Mouse (Mus musculus) heart, postnatal 0 days (tissue): ENCODE measurements at regions not wholly inside any gene's neighbourhood (a gene's known extent, or its start where the extent isn't known, plus 50 kb on each side); places are given as distances from the start of the nearest gene placed in this dataset.

Experiments
- ATAC-seq: fragments of 200-750 bp; cut with Nextera tagmentation; 2 replicates; pipeline ENCODE4 v1.8.0; 2017; ENCODE audit warnings: low read depth, moderate number of reproducible peaks, moderate library complexity; ENCODE audit not compliant: insufficient read depth
- DNase-seq: peaks from one replicate; pipeline ENCODE4 v3.0.0-alpha.2; 2016; ENCODE audit warnings: low spot score
- H3K27ac ChIP-seq: fragments of 300-500 bp; sonication (generic); 2 replicates; pipeline ENCODE4 v1.5.1; 2014; ENCODE audit warnings: low read depth, mild to moderate bottlenecking
- H3K27me3 ChIP-seq: fragments of 300-500 bp; sonication (generic); 2 replicates; pipeline ENCODE4 v1.6.1; 2014; ENCODE audit warnings: low read length, mixed read lengths; ENCODE audit not compliant: control insufficient read depth, insufficient read depth
- H3K36me3 ChIP-seq: fragments of 300-500 bp; sonication (generic); replicated peaks from 2 replicates; pipeline ENCODE4 v1.6.1; 2014; ENCODE audit warnings: low read length, mixed read lengths; ENCODE audit not compliant: control insufficient read depth, insufficient read depth
- H3K4me1 ChIP-seq: fragments of 300-500 bp; sonication (generic); 2 replicates; pipeline ENCODE4 v1.6.1; 2014; ENCODE audit warnings: antibody characterized with exemption; ENCODE audit not compliant: control insufficient read depth, insufficient read depth
- H3K4me2 ChIP-seq: fragments of 300-500 bp; sonication (generic); 2 replicates; pipeline ENCODE4 v1.6.1; 2014; ENCODE audit warnings: low read depth, mild to moderate bottlenecking, low read length, moderate library complexity
- H3K4me3 ChIP-seq: fragments of 300-500 bp; sonication (generic); 2 replicates; pipeline ENCODE4 v1.5.1; 2014; ENCODE audit warnings: low read depth, low read length
- H3K9ac ChIP-seq: fragments of 300-500 bp; sonication (generic); replicated peaks from 2 replicates; pipeline ENCODE4 v1.6.1; 2014; ENCODE audit warnings: low read depth, low read length, mixed read lengths
- H3K9me3 ChIP-seq: fragments of 300-500 bp; sonication (generic); replicated peaks from 2 replicates; pipeline ENCODE4 v1.6.1; 2016; ENCODE audit warnings: low read length; ENCODE audit not compliant: control insufficient read depth
- CTCF ChIP-seq: IDR thresholded peaks from 2 replicates; pipeline ENCODE4 v1.5.1; 2016; ENCODE audit warnings: antibody characterized with exemption, control low read depth, low read depth
- EP300 ChIP-seq: IDR thresholded peaks from 2 replicates; pipeline ENCODE4 v1.6.1; 2016; ENCODE audit warnings: antibody characterized with exemption, low read depth
- WGBS: fragments of 180-500 bp; shearing (Covaris S2); extraction: QIAGEN DNeasy Blood & Tissue Kit; methylation state at CpG from one replicate; pipeline ENCODE4 v1.1.7; 2014; 5-methylcytosine and 5-hydroxymethylcytosine counted together

GRCm38 (mm10) chr1:57206496-57206895 lies 170.9 kb upstream of the 1700066M21Rik start:
- no peak for DNase-seq
- no peak overlapping the region for H3K9ac ChIP-seq
- no peak overlapping the region for H3K27ac ChIP-seq
- TF ChIP-seq EP300 (no peak), CTCF (no peak)
- WGBS: 45% methylated on average over 3 of the region's 3 CpGs
- H3K4me2 ChIP-seq: no peak overlapping the region
- H3K36me3 ChIP-seq: no peaks in the 10 kb centered on the region
- no peaks in the 10 kb centered on the region for H3K9me3 ChIP-seq
- no peak for ATAC-seq
- peaks cover 21% of the 10 kb centered on the region for H3K27me3 ChIP-seq
- no peak overlapping the region for H3K4me3 ChIP-seq
- H3K4me1 ChIP-seq: no peaks in the 10 kb centered on the region

GRCm38 (mm10) chr1:57206944-57207343 lies 170.5 kb upstream of the 1700066M21Rik start:
- H3K27ac ChIP-seq: no peak overlapping the region
- no peak for ATAC-seq
- no peaks in the 10 kb centered on the region for H3K36me3 ChIP-seq
- H3K9me3 ChIP-seq: no peaks in the 10 kb centered on the region
- TF ChIP-seq CTCF (no peak), EP300 (no peak)
- 8% methylated on average over 1 of the region's 1 CpGs for WGBS
- H3K9ac ChIP-seq: no peak overlapping the region
- H3K4me3 ChIP-seq: no peak overlapping the region
- DNase-seq: no peak
- no peak overlapping the region for H3K4me2 ChIP-seq
- H3K4me1 ChIP-seq: no peaks in the 10 kb centered on the region
- H3K27me3 ChIP-seq: peaks cover 21% of the 10 kb centered on the region

GRCm38 (mm10) chr1:57208415-57208814 lies 169.0 kb upstream of the 1700066M21Rik start:
- DNase-seq (no peak), ATAC-seq (no peak)
- H3K27me3 ChIP-seq: peaks cover 21% of the 10 kb centered on the region
- TF ChIP-seq CTCF (no peak), EP300 (no peak)
- no peak overlapping the region for H3K27ac ChIP-seq
- WGBS: 76% methylated on average over 9 of the region's 9 CpGs
- H3K9me3 ChIP-seq: no peaks in the 10 kb centered on the region
- no peak overlapping the region for H3K4me3 ChIP-seq
- H3K36me3 ChIP-seq: no peaks in the 10 kb centered on the region
- H3K4me2 ChIP-seq: no peak overlapping the region
- no peak overlapping the region for H3K9ac ChIP-seq
- no peaks in the 10 kb centered on the region for H3K4me1 ChIP-seq

GRCm38 (mm10) chr1:57209281-57209680 lies 168.1 kb upstream of the 1700066M21Rik start:
- Histone ChIP-seq H3K27ac (no peak overlapping the region), H3K4me1 (no peaks in the 10 kb centered on the region), H3K36me3 (no peaks in the 10 kb centered on the region), H3K9ac (no peak overlapping the region), H3K27me3 (peaks cover 21% of the 10 kb centered on the region), H3K4me2 (no peak overlapping the region), H3K9me3 (no peaks in the 10 kb centered on the region), H3K4me3 (no peak overlapping the region)
- no peak for ATAC-seq
- DNase-seq: no peak
- WGBS: 19% methylated on average over 2 of the region's 2 CpGs
- TF ChIP-seq EP300 (no peak), CTCF (no peak)

- 61% methylated on average over 2 of the region's 2 CpGs for WGBS
- ATAC-seq: no peak
- TF ChIP-seq CTCF: no peak
- TF ChIP-seq EP300: no peak
- Histone ChIP-seq H3K27me3 (peaks cover 9% of the 10 kb centered on the region; the same call in 1 of the 2 replicates), H3K4me3 (no peak overlapping the region), H3K9me3 (no peaks in the 10 kb centered on the region), H3K4me1 (no peaks in the 10 kb centered on the region), H3K36me3 (no peaks in the 10 kb centered on the region), H3K27ac (no peak overlapping the region), H3K4me2 (no peak overlapping the region), H3K9ac (no peak overlapping the region)
- no peak for DNase-seq
Observed at GRCm38 (mm10) chr1:57211046-57211445, 166.4 kb upstream of the 1700066M21Rik start.

GRCm38 (mm10) chr1:57213428-57213874 lies 164.0 kb upstream of the 1700066M21Rik start:
- no peak overlapping the region for H3K27ac ChIP-seq

More at GRCm38 (mm10) chr1:57213428-57213874, 164.0 kb upstream of the 1700066M21Rik start:
- no peaks in the 10 kb centered on the region for H3K4me1 ChIP-seq
- peak overlapping the region; percentile 38 for H3K4me2 ChIP-seq
- peak overlapping the region; percentile 15; the same call in 1 of the 2 replicates for H3K4me3 ChIP-seq
- no peak overlapping the region for H3K9ac ChIP-seq
- no peaks in the 10 kb centered on the region for H3K36me3 ChIP-seq
- DNase-seq (no peak), ATAC-seq (0 out of 2 replicates have a peak, but pooled peaks have one; percentile 39)
- TF ChIP-seq EP300 (no peak), CTCF (no peak)
- no peaks in the 10 kb centered on the region for H3K27me3 ChIP-seq
- H3K9me3 ChIP-seq: no peaks in the 10 kb centered on the region
- 25% methylated on average over 16 of the region's 16 CpGs for WGBS
